Comparison of ENCODE assay signal across 17 mouse cellular contexts in genomic region chr6:32749821-32750220, GRCm38 (mm10).
DNase-seq lines count a peak whose midpoint lies in the region; ATAC-seq and TF ChIP-seq lines count a peak whose summit lies in the region.
"Had no signal": no experiment of that assay in that cellular context is flagged by ENCODE, and none has a peak within 500 bp of the region (broad histone marks: within the 10 kb centered on the region; RNA-seq: fewer than 3 reads in every experiment).

No protein-coding gene starts in this region.

- no peak overlapping the region for H3K4me3 ChIP-seq in hindbrain, postnatal 0 days (ENCODE audit: low read length)
- H3K4me3 ChIP-seq in hindbrain, embryonic 12.5 days = no peak overlapping the region
- no peak overlapping the region for H3K4me3 ChIP-seq in midbrain, postnatal 0 days (ENCODE audit: low read depth, low read length)
- H3K4me3 ChIP-seq in midbrain, embryonic 13.5 days (replicated peaks) = no peak overlapping the region
- H3K4me3 ChIP-seq: embryonic facial prominence, embryonic 12.5 days; limb, embryonic 12.5 days; megakaryocyte, embryonic 14.5 days had no signal

- H3K9ac ChIP-seq in hindbrain, postnatal 0 days (replicated peaks; ENCODE audit: low read length) = no peak overlapping the region
- H3K9ac ChIP-seq in hindbrain, embryonic 12.5 days = no peak overlapping the region
- H3K9ac ChIP-seq in midbrain, postnatal 0 days (replicated peaks; ENCODE audit: low read length, poor library complexity, severe bottlenecking) = no peak overlapping the region
- no peak overlapping the region for H3K9ac ChIP-seq in midbrain, embryonic 13.5 days (replicated peaks)
- H3K9ac ChIP-seq: embryonic facial prominence, embryonic 12.5 days; limb, embryonic 12.5 days had no signal

- TF ChIP-seq CTCF in hindbrain, postnatal 0 days (IDR thresholded peaks at IDR 0.05; ENCODE audit: low read depth) = peak; percentile 53
- peak; percentile 56 for TF ChIP-seq CTCF in midbrain, postnatal 0 days (IDR thresholded peaks at IDR 0.05)

- WGBS in hindbrain, postnatal 0 days = 100% methylated on average over 1 of the region's 1 CpGs
- WGBS in hindbrain, embryonic 12.5 days = 98% methylated on average over 1 of the region's 1 CpGs
- WGBS in midbrain, postnatal 0 days = 96% methylated on average over 1 of the region's 1 CpGs
- WGBS in midbrain, embryonic 13.5 days = 100% methylated on average over 1 of the region's 1 CpGs

- H3K27ac ChIP-seq in hindbrain, postnatal 0 days = no peak overlapping the region
- H3K27ac ChIP-seq in hindbrain, embryonic 12.5 days = no peak overlapping the region
- no peak overlapping the region for H3K27ac ChIP-seq in midbrain, postnatal 0 days (ENCODE audit: low read depth, low read length)
- no peak overlapping the region for H3K27ac ChIP-seq in midbrain, embryonic 13.5 days
- H3K27ac ChIP-seq: embryonic facial prominence, embryonic 12.5 days; limb, embryonic 12.5 days had no signal

- no peak overlapping the region for H3K4me2 ChIP-seq in hindbrain, postnatal 0 days (ENCODE audit: low read depth, low read length)
- no peak overlapping the region for H3K4me2 ChIP-seq in hindbrain, embryonic 12.5 days (replicated peaks)
- no peak overlapping the region for H3K4me2 ChIP-seq in midbrain, postnatal 0 days (ENCODE audit: low read depth, low read length, poor library complexity, severe bottlenecking)
- H3K4me2 ChIP-seq in midbrain, embryonic 13.5 days (replicated peaks) = no peak overlapping the region
- H3K4me2 ChIP-seq: embryonic facial prominence, embryonic 12.5 days; limb, embryonic 12.5 days had no signal

- no peak for ATAC-seq in hindbrain, postnatal 0 days
- ATAC-seq in hindbrain, embryonic 12.5 days (ENCODE audit: low FRiP score) = no peak
- no peak for ATAC-seq in midbrain, postnatal 0 days (ENCODE audit: low FRiP score)
- ATAC-seq in midbrain, embryonic 13.5 days = no peak

- H3K4me1 ChIP-seq in hindbrain, postnatal 0 days (ENCODE audit: insufficient read depth, low read length) = no peaks in the 10 kb centered on the region
- H3K4me1 ChIP-seq in hindbrain, embryonic 12.5 days = no peaks in the 10 kb centered on the region
- H3K4me1 ChIP-seq in midbrain, postnatal 0 days (ENCODE audit: insufficient read depth, low read length) = no peaks in the 10 kb centered on the region
- H3K4me1 ChIP-seq in midbrain, embryonic 13.5 days (replicated peaks) = no peaks in the 10 kb centered on the region
- H3K4me1 ChIP-seq: embryonic facial prominence, embryonic 12.5 days; limb, embryonic 12.5 days; megakaryocyte, embryonic 14.5 days had no signal

- no peaks in the 10 kb centered on the region for H3K36me3 ChIP-seq in hindbrain, postnatal 0 days (ENCODE audit: insufficient read depth, low read length)
- H3K36me3 ChIP-seq in hindbrain, embryonic 12.5 days = no peaks in the 10 kb centered on the region
- H3K36me3 ChIP-seq in midbrain, postnatal 0 days (ENCODE audit: insufficient read depth, low read length) = no peaks in the 10 kb centered on the region
- H3K36me3 ChIP-seq in midbrain, embryonic 13.5 days = no peaks in the 10 kb centered on the region
- H3K36me3 ChIP-seq: embryonic facial prominence, embryonic 12.5 days; limb, embryonic 12.5 days had no signal

- peaks cover 3% of the 10 kb centered on the region; the same call in 1 of the 2 replicates for H3K9me3 ChIP-seq in hindbrain, postnatal 0 days (ENCODE audit: low read length)
- no peaks in the 10 kb centered on the region for H3K9me3 ChIP-seq in hindbrain, embryonic 12.5 days (replicated peaks)
- H3K9me3 ChIP-seq in midbrain, postnatal 0 days (ENCODE audit: low read length) = no peaks in the 10 kb centered on the region
- no peaks in the 10 kb centered on the region for H3K9me3 ChIP-seq in midbrain, embryonic 13.5 days
- H3K9me3 ChIP-seq: limb, embryonic 12.5 days had no signal

- H3K27me3 ChIP-seq in hindbrain, postnatal 0 days (ENCODE audit: insufficient read depth, low read length) = no peaks in the 10 kb centered on the region
- no peaks in the 10 kb centered on the region for H3K27me3 ChIP-seq in hindbrain, embryonic 12.5 days
- no peaks in the 10 kb centered on the region for H3K27me3 ChIP-seq in midbrain, postnatal 0 days (ENCODE audit: insufficient read depth, low read length)
- H3K27me3 ChIP-seq in midbrain, embryonic 13.5 days = no peaks in the 10 kb centered on the region
- H3K27me3 ChIP-seq: embryonic facial prominence, embryonic 12.5 days; limb, embryonic 12.5 days; megakaryocyte, embryonic 14.5 days had no signal

- DNase-seq in hindbrain, postnatal 0 days (ENCODE audit: low spot score) = peak; percentile 33
- DNase-seq in midbrain, postnatal 0 days (ENCODE audit: low spot score) = no peak
- DNase-seq in WW6 (ENCODE audit: low read depth, low spot score) = peak; percentile 4
- no peak for DNase-seq in ovary, postnatal 14 days (ENCODE audit: low spot score)
- no peak for DNase-seq in thymus, postnatal 36 days
- DNase-seq: cerebellum, adult 9-10 months; heart, adult 18-20 months; heart, postnatal 14 days; kidney, postnatal 14 days; lung, adult 2 months; right cerebral cortex, postnatal 25 days; thymus, adult 2 months had no signal

Comparison
In these comparisons a context has a peak if more than half of its experiments do, and no peak if none do; other contexts are left out.
1. DNase-seq: peak in hindbrain, postnatal 0 days (single experiment) and WW6 (single experiment); none in midbrain, postnatal 0 days (single experiment), ovary, postnatal 14 days (single experiment) and thymus, postnatal 36 days (0 of 2).